Mouse (Mus musculus) thymus, postnatal 10 days (tissue): ENCODE measurements at regions not wholly inside any gene's neighbourhood (a gene's known extent, or its start where the extent isn't known, plus 50 kb on each side); places are given as distances from the start of the nearest gene placed in this dataset.
A peak's percentile ranks its signal among the peaks of the same experiment; 100 is the strongest.

Experiments
- DNase-seq, 2 experiments: peaks; one replicate each; pipeline ENCODE4 v3.0.0; 2021; ENCODE audit warnings: low spot score in 2 of 2

GRCm38 (mm10) chr1:52553871-52554270 lies 53.4 kb upstream of the Nab1 start:
- no peak for DNase-seq

- no peak for DNase-seq
Observed at GRCm38 (mm10) chr1:52565812-52566211, 64.7 kb upstream of the Nemp2 start.

GRCm38 (mm10) chr1:52571674-52572073 lies 58.8 kb upstream of the Nemp2 start:
- DNase-seq: no peak

- DNase-seq: peak; percentile 53 to 58
Observed at GRCm38 (mm10) chr1:52578298-52579056, 52.0 kb upstream of the Nemp2 start.

GRCm38 (mm10) chr1:52580132-52580896 lies 50.2 kb upstream of the Nemp2 start:
- no peak for DNase-seq
